Mouse (Mus musculus) limb, embryonic 10.5 days (tissue): ENCODE measurements at regions not wholly inside any gene's neighbourhood (a gene's known extent, or its start where the extent isn't known, plus 50 kb on each side); places are given as distances from the start of the nearest gene placed in this dataset.

Experiments used
- DNase-seq: peaks from one replicate; pipeline ENCODE4 v3.0.0-alpha.2; 2017; ENCODE audit warnings: low spot score
- H3K27ac ChIP-seq: fragments of 300-500 bp; sonication (generic); 2 replicates; pipeline ENCODE4 v1.5.1; 2016; ENCODE audit warnings: mild to moderate bottlenecking
- H3K27me3 ChIP-seq: fragments of 300-500 bp; sonication (generic); 2 replicates; pipeline ENCODE4 v1.6.1; 2016; ENCODE audit warnings: low read depth, mild to moderate bottlenecking; ENCODE audit not compliant: poor library complexity, severe bottlenecking
- H3K36me3 ChIP-seq: fragments of 300-500 bp; sonication (generic); 2 replicates; pipeline ENCODE4 v1.6.1; 2016; ENCODE audit warnings: mild to moderate bottlenecking, moderate library complexity
- H3K4me1 ChIP-seq: fragments of 300-500 bp; sonication (generic); 2 replicates; pipeline ENCODE4 v1.6.1; 2016
- H3K4me3 ChIP-seq: fragments of 300-500 bp; sonication (generic); 2 replicates; pipeline ENCODE4 v1.5.1; 2016; ENCODE audit warnings: mild to moderate bottlenecking, moderate library complexity
- H3K9me3 ChIP-seq: fragments of 300-500 bp; sonication (generic); replicated peaks from 2 replicates; pipeline ENCODE4 v1.6.1; 2016; ENCODE audit warnings: mild to moderate bottlenecking
- WGBS: fragments of 180-500 bp; shearing (Covaris S2); methylation state at CpG from one replicate; pipeline ENCODE4 v1.1.7; 2016; 5-methylcytosine and 5-hydroxymethylcytosine counted together

DNA sequence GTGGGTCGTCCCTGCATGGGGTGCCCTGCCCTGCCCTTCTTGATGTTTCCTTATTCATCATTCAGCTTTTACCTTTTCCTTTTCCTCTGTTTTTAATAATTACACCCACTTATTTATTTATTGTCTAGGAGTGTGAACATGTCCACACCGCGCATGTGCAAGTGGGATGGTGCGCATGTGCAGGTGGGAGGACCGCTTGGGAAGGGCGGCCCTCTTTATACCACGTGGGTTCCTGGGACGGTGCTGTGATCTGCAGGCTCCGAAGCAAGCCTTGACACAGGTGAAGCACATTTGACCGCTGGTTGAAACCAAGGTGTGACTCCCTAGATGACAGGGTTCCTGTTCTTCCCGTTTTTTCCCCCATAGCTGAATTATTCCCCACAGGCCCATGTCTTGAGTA, 60.0 kb downstream of the Syf2 start:
- Histone ChIP-seq H3K4me3 (no peak overlapping the region), H3K27ac (no peak overlapping the region), H3K9me3 (no peaks in the 10 kb centered on the region), H3K27me3 (peaks cover 15% of the 10 kb centered on the region; the same call in 1 of the 2 replicates), H3K36me3 (no peaks in the 10 kb centered on the region), H3K4me1 (peaks cover 12% of the 10 kb centered on the region; the same call in 1 of the 2 replicates)
- WGBS = 91% methylated on average over 11 of the region's 11 CpGs
- DNase-seq = no peak

- Histone ChIP-seq H3K4me3 (no peak overlapping the region), H3K36me3 (no peaks in the 10 kb centered on the region), H3K9me3 (no peaks in the 10 kb centered on the region), H3K27ac (no peak overlapping the region), H3K27me3 (peaks cover 15% of the 10 kb centered on the region; the same call in 1 of the 2 replicates), H3K4me1 (peaks cover 18% of the 10 kb centered on the region; the same call in 1 of the 2 replicates)
- DNase-seq = no peak
- 58% methylated on average over 8 of the region's 8 CpGs for WGBS
Measured at GRCm38 (mm10) chr4:134993526-134994122, 62.9 kb downstream of the Syf2 start.

GRCm38 (mm10) chr4:134994205-134994604, 63.5 kb downstream of the Syf2 start:
- no peaks in the 10 kb centered on the region for H3K36me3 ChIP-seq
- peaks cover 19% of the 10 kb centered on the region; the same call in 1 of the 2 replicates for H3K4me1 ChIP-seq
- peaks cover 15% of the 10 kb centered on the region; the same call in 1 of the 2 replicates for H3K27me3 ChIP-seq
- no peak overlapping the region for H3K4me3 ChIP-seq
- no peak for DNase-seq
- WGBS = 91% methylated on average over 2 of the region's 2 CpGs
- H3K27ac ChIP-seq = no peak overlapping the region
- H3K9me3 ChIP-seq = no peaks in the 10 kb centered on the region

DNA sequence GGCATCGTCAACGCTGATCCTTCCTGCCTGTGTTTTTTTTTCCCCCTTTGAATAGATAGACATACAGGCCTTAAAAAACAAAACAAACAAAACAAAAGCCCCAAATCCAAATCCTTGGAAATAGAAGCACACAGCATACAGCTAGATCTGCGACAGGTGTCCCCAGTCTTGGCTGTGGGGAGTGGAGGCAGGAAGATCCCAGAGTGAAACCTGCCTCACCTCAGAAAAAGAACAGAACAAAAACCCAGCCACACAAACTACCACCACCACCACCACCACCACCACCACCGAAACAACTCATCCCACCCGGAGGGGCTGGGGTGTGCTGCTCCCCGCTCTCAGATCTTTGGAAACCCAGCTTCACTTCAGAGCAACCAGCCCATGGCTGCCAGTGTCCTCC, 64.0 kb downstream of the Syf2 start:
- 91% methylated on average over 6 of the region's 6 CpGs for WGBS
- peaks cover 17% of the 10 kb centered on the region; the same call in 1 of the 2 replicates for H3K4me1 ChIP-seq

GRCm38 (mm10) chr4:134995052-134995451, 64.4 kb downstream of the Syf2 start:
- peaks cover 13% of the 10 kb centered on the region; the same call in 1 of the 2 replicates for H3K4me1 ChIP-seq
- no peaks in the 10 kb centered on the region for H3K36me3 ChIP-seq
- H3K27me3 ChIP-seq = peaks cover 15% of the 10 kb centered on the region; the same call in 1 of the 2 replicates
- no peak for DNase-seq
- no peak overlapping the region for H3K4me3 ChIP-seq
- no peak overlapping the region for H3K27ac ChIP-seq
- no peaks in the 10 kb centered on the region for H3K9me3 ChIP-seq
- 83% methylated on average over 13 of the region's 13 CpGs for WGBS

More for the DNA sequence above, 64.0 kb downstream of the Syf2 start:
- Histone ChIP-seq H3K27me3 (peaks cover 15% of the 10 kb centered on the region; the same call in 1 of the 2 replicates), H3K9me3 (no peaks in the 10 kb centered on the region), H3K27ac (no peak overlapping the region), H3K4me3 (no peak overlapping the region), H3K36me3 (no peaks in the 10 kb centered on the region)
- DNase-seq = no peak

- no peaks in the 10 kb centered on the region for H3K9me3 ChIP-seq
- H3K27ac ChIP-seq = no peak overlapping the region
- peaks cover 11% of the 10 kb centered on the region; the same call in 1 of the 2 replicates for H3K4me1 ChIP-seq
- no peak for DNase-seq
- H3K36me3 ChIP-seq = no peaks in the 10 kb centered on the region
- no peak overlapping the region for H3K4me3 ChIP-seq
- H3K27me3 ChIP-seq = peaks cover 15% of the 10 kb centered on the region; the same call in 1 of the 2 replicates
- 87% methylated on average over 6 of the region's 6 CpGs for WGBS
Measured at GRCm38 (mm10) chr4:134996121-134996520, 65.4 kb downstream of the Syf2 start.

- Histone ChIP-seq H3K36me3 (no peaks in the 10 kb centered on the region), H3K27ac (no peak overlapping the region), H3K4me3 (no peak overlapping the region), H3K27me3 (peaks cover 6% of the 10 kb centered on the region; the same call in 1 of the 2 replicates), H3K9me3 (no peaks in the 10 kb centered on the region), H3K4me1 (peaks cover 23% of the 10 kb centered on the region)
- WGBS = 89% methylated on average over 26 of the region's 26 CpGs
- DNase-seq = no peak
Measured at GRCm38 (mm10) chr4:134997461-134998434, 67.0 kb downstream of the Syf2 start.

GRCm38 (mm10) chr4:134998928-134999658, 68.4 kb downstream of the Syf2 start:
- Histone ChIP-seq H3K27ac (no peak overlapping the region), H3K4me3 (no peak overlapping the region), H3K9me3 (no peaks in the 10 kb centered on the region), H3K27me3 (no peaks in the 10 kb centered on the region), H3K36me3 (no peaks in the 10 kb centered on the region), H3K4me1 (peaks cover 31% of the 10 kb centered on the region)
- WGBS = 71% methylated on average over 12 of the region's 12 CpGs
- no peak for DNase-seq

- DNase-seq = peak; percentile 47
- peak overlapping the region; percentile 84 for H3K27ac ChIP-seq
Measured at GRCm38 (mm10) chr4:135002091-135002925, 71.6 kb downstream of the Syf2 start.

DNA sequence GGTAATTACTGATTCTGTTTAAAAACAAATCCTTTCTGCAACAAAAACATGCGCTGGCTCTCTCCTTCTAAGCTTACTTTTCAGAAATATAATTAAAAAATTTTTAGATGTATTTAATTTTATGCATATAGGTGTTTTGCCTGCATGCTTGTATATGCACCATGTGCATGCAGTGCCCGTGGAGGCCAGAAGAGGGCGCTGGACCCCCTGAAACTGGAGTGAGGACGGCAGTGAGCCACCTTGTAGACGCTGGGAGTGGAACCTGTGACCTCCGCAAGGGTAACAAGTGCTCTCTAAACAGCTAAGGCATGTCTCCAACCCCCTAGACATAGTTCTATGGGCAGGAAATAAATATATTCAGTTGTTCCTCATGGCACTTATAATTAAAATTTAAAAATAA, 80.7 kb downstream of the Syf2 start:
- H3K27ac ChIP-seq = no peak overlapping the region
- peaks cover 3% of the 10 kb centered on the region for H3K27me3 ChIP-seq
- no peaks in the 10 kb centered on the region for H3K36me3 ChIP-seq
- 80% methylated on average over 6 of the region's 6 CpGs for WGBS
- H3K9me3 ChIP-seq = no peaks in the 10 kb centered on the region
- DNase-seq = no peak
- peaks cover 22% of the 10 kb centered on the region for H3K4me1 ChIP-seq
- no peak overlapping the region for H3K4me3 ChIP-seq

More at GRCm38 (mm10) chr4:135002091-135002925, 71.6 kb downstream of the Syf2 start:
- Histone ChIP-seq H3K36me3 (no peaks in the 10 kb centered on the region), H3K4me3 (peak overlapping the region; percentile 4; the same call in 1 of the 2 replicates), H3K4me1 (peaks cover 30% of the 10 kb centered on the region), H3K27me3 (no peaks in the 10 kb centered on the region), H3K9me3 (no peaks in the 10 kb centered on the region)
- WGBS = 50% methylated on average over 16 of the region's 16 CpGs

DNA sequence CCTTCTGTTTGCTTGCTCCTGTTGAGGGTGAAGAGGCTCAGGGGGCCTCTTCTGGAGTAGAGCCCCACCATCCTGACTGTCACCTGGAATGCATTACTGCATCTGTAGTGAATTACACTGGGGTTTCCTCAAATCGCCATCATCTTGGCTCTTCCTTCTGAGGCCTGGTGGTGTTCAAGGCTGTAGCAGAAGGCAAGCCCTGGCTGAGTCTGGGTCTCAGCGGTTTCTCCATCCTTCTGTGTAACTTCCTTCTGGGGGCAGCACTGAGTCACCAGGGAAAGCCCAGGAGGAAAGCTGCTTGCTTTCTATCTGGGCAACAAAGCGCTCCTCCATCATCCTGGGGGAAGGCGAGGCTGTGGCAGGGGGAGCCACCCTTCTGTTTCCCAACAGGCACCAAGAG, 82.2 kb downstream of the Syf2 start:
- Histone ChIP-seq H3K27me3 (peaks cover 11% of the 10 kb centered on the region), H3K4me3 (no peak overlapping the region), H3K36me3 (no peaks in the 10 kb centered on the region), H3K9me3 (no peaks in the 10 kb centered on the region), H3K27ac (peak overlapping the region; percentile 53; the same call in 1 of the 2 replicates), H3K4me1 (peaks cover 22% of the 10 kb centered on the region)
- DNase-seq = no peak
- WGBS = 60% methylated on average over 4 of the region's 4 CpGs

GRCm38 (mm10) chr4:135013932-135014331, 83.2 kb downstream of the Syf2 start:
- Histone ChIP-seq H3K27ac (no peak overlapping the region), H3K27me3 (peaks cover 11% of the 10 kb centered on the region), H3K36me3 (no peaks in the 10 kb centered on the region), H3K4me3 (no peak overlapping the region), H3K9me3 (no peaks in the 10 kb centered on the region), H3K4me1 (peaks cover 17% of the 10 kb centered on the region)
- 50% methylated on average over 2 of the region's 2 CpGs for WGBS
- DNase-seq = no peak
